Mouse (Mus musculus) cerebellum, adult 2 months (tissue): ENCODE results near the gene Coq9.

Experiments
- CTCF ChIP-seq: fragments of 200-500 bp; IDR thresholded peaks from 2 replicates; pipeline ENCODE4 v1.5.1; 2011; ENCODE audit warnings: low read depth, mild to moderate bottlenecking, control low read depth, low read length, moderate library complexity, borderline replicate concordance; ENCODE audit not compliant: insufficient read depth
- POLR2A ChIP-seq: fragments of 200-500 bp; IDR thresholded peaks from 2 replicates; pipeline ENCODE4 v1.6.1; 2011; ENCODE audit warnings: low read length, control low read depth, borderline replicate concordance; ENCODE audit not compliant: insufficient read depth

GRCm38 (mm10) chr8:94810855-94811254 is 27.3 kb upstream of the Coq9 start:
- TF ChIP-seq CTCF (no peak), POLR2A (no peak)
